ENCODE assay signal across 24 mouse cellular contexts in the genomic region with DNA sequence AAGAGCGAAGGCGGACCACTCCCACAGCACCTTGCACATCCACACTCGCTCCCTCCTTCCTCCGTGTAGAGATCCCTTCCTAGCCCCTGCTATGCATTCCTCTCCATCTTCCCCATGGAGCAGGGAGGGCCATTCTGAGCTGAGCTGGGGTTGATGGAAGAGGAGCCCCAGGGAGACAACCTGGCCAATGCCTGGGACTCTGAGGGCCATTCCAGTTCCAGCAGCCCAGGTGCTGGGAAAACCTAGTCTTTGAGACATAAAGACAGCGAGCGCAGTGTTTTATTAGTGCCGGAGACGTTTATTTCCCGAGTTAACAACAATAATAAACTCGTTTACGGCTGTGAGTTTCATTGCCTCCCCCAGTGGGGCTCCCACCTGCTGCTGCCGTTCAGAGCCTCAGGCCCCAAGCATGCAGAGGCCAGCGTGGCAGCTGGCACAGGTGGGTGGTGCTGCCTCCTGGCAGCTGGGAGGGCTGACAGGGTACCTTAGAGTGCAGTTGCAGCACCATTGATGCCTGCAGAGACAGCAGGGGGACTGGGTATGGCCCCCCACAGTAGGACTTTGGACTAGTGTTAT.
DNase-seq lines count a peak whose midpoint lies in the region; ATAC-seq and TF ChIP-seq lines count a peak whose summit lies in the region.
"Had no signal": no experiment of that assay in that cellular context is flagged by ENCODE, and none has a peak within 500 bp of the region (broad histone marks: within the 10 kb centered on the region; RNA-seq: fewer than 3 reads in every experiment).

No protein-coding gene starts in this region.

- H3K4me1 ChIP-seq in hindbrain, embryonic 10.5 days (replicated peaks): peaks cover 26% of the 10 kb centered on the region
- H3K4me1 ChIP-seq in hindbrain, embryonic 13.5 days (replicated peaks): peaks cover 34% of the 10 kb centered on the region
- peaks cover 8% of the 10 kb centered on the region; the same call in 1 of the 2 replicates for H3K4me1 ChIP-seq in limb, embryonic 14.5 days (ENCODE audit: control insufficient read depth, insufficient read depth, low read length)
- H3K4me1 ChIP-seq in thymus, adult 2 months (replicated peaks; ENCODE audit: control insufficient read depth, insufficient read depth, low read length): peaks cover 14% of the 10 kb centered on the region
- H3K4me1 ChIP-seq in intestine, embryonic 15.5 days (replicated peaks): no peaks in the 10 kb centered on the region
- H3K4me1 ChIP-seq: heart, embryonic 15.5 days; liver, embryonic 12.5 days had no signal

- intact Hi-C loops in gastrocnemius, postnatal 14 days (cut with DNase I; ENCODE audit: low total_unique reads): no loop called here

- no peak overlapping the region for H3K9ac ChIP-seq in hindbrain, embryonic 13.5 days
- H3K9ac ChIP-seq in limb, embryonic 14.5 days (ENCODE audit: low read depth, low read length, severe bottlenecking): no peak overlapping the region
- no peak overlapping the region for H3K9ac ChIP-seq in intestine, embryonic 15.5 days
- H3K9ac ChIP-seq: forebrain, postnatal 0 days; heart, embryonic 15.5 days; hindbrain, embryonic 15.5 days; kidney, embryonic 15.5 days; liver, embryonic 12.5 days; midbrain, embryonic 12.5 days; neural tube, embryonic 12.5 days had no signal

- no peak for DNase-seq in hindbrain, embryonic 10.5 days (ENCODE audit: low spot score)
- peak; percentile 29 for DNase-seq in limb, embryonic 14.5 days (ENCODE audit: low spot score)
- DNase-seq in thymus, adult 2 months: peak; percentile 58
- peak; percentile 75 for DNase-seq in thymus, postnatal 4 days
- DNase-seq in gastrocnemius, postnatal 14 days: no peak
- no peak for DNase-seq in yolk sac, embryonic 10.5 days (ENCODE audit: low spot score)
- DNase-seq: adrenal gland, postnatal 25 days; cerebellum, adult 8-10 months; cerebellum, postnatal 36 days; embryo, embryonic 11 days; forebrain, postnatal 0 days; heart, postnatal 36 days; layer of hippocampus, adult 9-11 months; lung, adult 18-20 months; lung, postnatal 10 days had no signal

- H3K4me2 ChIP-seq in hindbrain, embryonic 13.5 days: no peak overlapping the region
- no peak overlapping the region for H3K4me2 ChIP-seq in limb, embryonic 14.5 days (replicated peaks; ENCODE audit: low read depth, low read length, severe bottlenecking)
- H3K4me2 ChIP-seq in intestine, embryonic 15.5 days (replicated peaks): no peak overlapping the region
- H3K4me2 ChIP-seq: heart, embryonic 15.5 days; hindbrain, embryonic 15.5 days; kidney, embryonic 15.5 days; liver, embryonic 12.5 days; midbrain, embryonic 12.5 days; neural tube, embryonic 12.5 days had no signal

- no peaks in the 10 kb centered on the region for H3K36me3 ChIP-seq in hindbrain, embryonic 10.5 days
- H3K36me3 ChIP-seq in hindbrain, embryonic 13.5 days: no peaks in the 10 kb centered on the region
- H3K36me3 ChIP-seq in limb, embryonic 14.5 days (ENCODE audit: control insufficient read depth, insufficient read depth, low read length): no peaks in the 10 kb centered on the region
- no peaks in the 10 kb centered on the region for H3K36me3 ChIP-seq in thymus, adult 2 months (ENCODE audit: control insufficient read depth, insufficient read depth, low read length)
- no peaks in the 10 kb centered on the region for H3K36me3 ChIP-seq in intestine, embryonic 15.5 days
- H3K36me3 ChIP-seq: heart, embryonic 15.5 days; hindbrain, embryonic 15.5 days; kidney, embryonic 15.5 days; liver, embryonic 12.5 days; midbrain, embryonic 12.5 days; neural tube, embryonic 12.5 days had no signal

- TF ChIP-seq POLR2A in limb, embryonic 14.5 days (IDR thresholded peaks at IDR 0.05; ENCODE audit: borderline replicate concordance, extremely low read depth, insufficient read depth, insufficient read length): no peak
- no peak for TF ChIP-seq POLR2A in thymus, adult 2 months (IDR thresholded peaks at IDR 0.05; ENCODE audit: control insufficient read depth, extremely low read depth, insufficient read depth, low read length, poor library complexity)

- 74% methylated on average over 13 of the region's 13 CpGs for WGBS in hindbrain, embryonic 10.5 days
- WGBS in hindbrain, embryonic 13.5 days: 58% methylated on average over 13 of the region's 13 CpGs
- 19% methylated on average over 13 of the region's 13 CpGs for whole genome bisulfite sequencing in limb, embryonic 14.5 days
- WGBS in thymus, adult 2 months: 72% methylated on average over 13 of the region's 13 CpGs
- 51% methylated on average over 13 of the region's 13 CpGs for WGBS in intestine, embryonic 15.5 days

- peaks cover 31% of the 10 kb centered on the region; the same call in 1 of the 2 replicates for H3K27me3 ChIP-seq in hindbrain, embryonic 10.5 days (ENCODE audit: insufficient read depth, poor library complexity, severe bottlenecking)
- peaks cover 8% of the 10 kb centered on the region; the same call in 1 of the 2 replicates for H3K27me3 ChIP-seq in hindbrain, embryonic 13.5 days
- 0 out of 2 replicates have a peak, but pooled peaks cover 6% of the 10 kb centered on the region for H3K27me3 ChIP-seq in limb, embryonic 14.5 days (ENCODE audit: control insufficient read depth, insufficient read depth, low read length)
- no peaks in the 10 kb centered on the region for H3K27me3 ChIP-seq in thymus, adult 2 months (ENCODE audit: control insufficient read depth, insufficient read depth, low read length)
- no peaks in the 10 kb centered on the region; the same call in 1 of the 2 replicates for H3K27me3 ChIP-seq in intestine, embryonic 15.5 days (replicated peaks)

- H3K4me3 ChIP-seq in hindbrain, embryonic 10.5 days: no peak overlapping the region
- H3K4me3 ChIP-seq in hindbrain, embryonic 13.5 days: no peak overlapping the region
- H3K4me3 ChIP-seq in limb, embryonic 14.5 days (replicated peaks; ENCODE audit: low read length): no peak overlapping the region
- no peak overlapping the region for H3K4me3 ChIP-seq in thymus, adult 2 months (ENCODE audit: control insufficient read depth, insufficient read depth, low read length)
- H3K4me3 ChIP-seq in intestine, embryonic 15.5 days (replicated peaks): no peak overlapping the region
- H3K4me3 ChIP-seq: heart, embryonic 15.5 days; hindbrain, embryonic 15.5 days; kidney, embryonic 15.5 days; liver, embryonic 12.5 days; midbrain, embryonic 12.5 days; neural tube, embryonic 12.5 days had no signal

- 0 out of 2 replicates have a peak overlapping the region, but pooled peaks have one; percentile 13 for H3K27ac ChIP-seq in hindbrain, embryonic 10.5 days
- no peak overlapping the region for H3K27ac ChIP-seq in hindbrain, embryonic 13.5 days
- no peak overlapping the region for H3K27ac ChIP-seq in limb, embryonic 14.5 days (replicated peaks; ENCODE audit: low read depth, low read length)
- no peak overlapping the region for H3K27ac ChIP-seq in thymus, adult 2 months (ENCODE audit: control insufficient read depth, insufficient read depth, low read length)
- no peak overlapping the region for H3K27ac ChIP-seq in intestine, embryonic 15.5 days
- H3K27ac ChIP-seq: heart, embryonic 15.5 days; hindbrain, embryonic 15.5 days; kidney, embryonic 15.5 days; liver, embryonic 12.5 days; midbrain, embryonic 12.5 days; neural tube, embryonic 12.5 days had no signal

- TF ChIP-seq CTCF in thymus, adult 2 months (IDR thresholded peaks at IDR 0.05; ENCODE audit: borderline replicate concordance, control insufficient read depth, extremely low read depth, insufficient read depth, low read length, poor library complexity): peak; percentile 42; the same call in 1 of the 2 replicates

- H3K9me3 ChIP-seq in hindbrain, embryonic 10.5 days: no peaks in the 10 kb centered on the region
- H3K9me3 ChIP-seq in hindbrain, embryonic 13.5 days: no peaks in the 10 kb centered on the region
- H3K9me3 ChIP-seq in limb, embryonic 14.5 days (ENCODE audit: control insufficient read depth, low read length): no peaks in the 10 kb centered on the region
- H3K9me3 ChIP-seq in intestine, embryonic 15.5 days: no peaks in the 10 kb centered on the region
- H3K9me3 ChIP-seq: heart, embryonic 15.5 days; hindbrain, embryonic 15.5 days; kidney, embryonic 15.5 days; liver, embryonic 12.5 days; midbrain, embryonic 12.5 days; neural tube, embryonic 12.5 days had no signal

- no peak for ATAC-seq in hindbrain, embryonic 13.5 days (ENCODE audit: low FRiP score)
- peak; percentile 62; the same call in 1 of the 2 replicates for ATAC-seq in limb, embryonic 14.5 days (ENCODE audit: low FRiP score, low read depth)
- ATAC-seq in intestine, embryonic 15.5 days: no peak
- ATAC-seq: forebrain, postnatal 0 days; intestine, embryonic 16.5 days; liver, embryonic 12.5 days had no signal

Comparison
In these comparisons a context has a peak if more than half of its experiments do, and no peak if none do; other contexts are left out.
1. DNase-seq: peak in limb, embryonic 14.5 days (single experiment), thymus, adult 2 months (single experiment) and thymus, postnatal 4 days (single experiment); none in hindbrain, embryonic 10.5 days (single experiment), gastrocnemius, postnatal 14 days (single experiment) and yolk sac, embryonic 10.5 days (single experiment).